Mouse (Mus musculus) spleen, postnatal 14 days (tissue): ENCODE measurements around the gene Dnmt1.
"Not testable (repeated sequence)": the region's sequence is repeated elsewhere in the genome, so short reads cannot be mapped to it uniquely, and the experiment has no call there.

Source experiments
- DNase-seq, 2 experiments: peaks; one replicate each; pipeline ENCODE4 v3.0.0; 2021 to 2022; ENCODE audit warnings: low spot score in 2 of 2

The Dnmt1 gene

DNA sequence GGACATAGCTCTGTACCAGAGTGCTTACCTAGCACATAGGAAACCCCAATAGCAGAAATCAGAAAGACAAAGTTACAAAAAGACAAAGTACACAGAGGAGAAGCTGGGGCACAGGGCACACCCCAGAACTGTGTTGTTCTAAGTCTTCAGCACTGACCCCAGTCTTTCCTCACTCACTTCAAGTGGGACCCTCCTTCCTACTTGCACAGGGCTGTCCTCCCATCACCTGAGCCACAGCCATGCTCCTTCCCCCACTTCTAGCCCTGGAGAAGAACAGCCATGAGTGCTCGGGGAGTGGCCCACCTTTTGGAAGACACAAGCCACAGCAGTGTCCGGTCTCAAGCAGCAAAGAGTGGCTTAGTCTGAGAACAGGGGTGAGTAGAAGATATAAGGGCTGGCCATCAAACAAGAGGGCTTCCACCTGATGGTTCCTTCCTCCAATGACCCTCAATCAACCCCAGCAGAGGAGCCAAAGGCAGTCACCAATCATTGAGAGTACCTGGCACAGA lies at the start of gene Dnmt1:
Gene Dnmt1 (minus strand): TSS at position 459 of the 509 bp plus-strand sequence.
- no peak for DNase-seq

DNA sequence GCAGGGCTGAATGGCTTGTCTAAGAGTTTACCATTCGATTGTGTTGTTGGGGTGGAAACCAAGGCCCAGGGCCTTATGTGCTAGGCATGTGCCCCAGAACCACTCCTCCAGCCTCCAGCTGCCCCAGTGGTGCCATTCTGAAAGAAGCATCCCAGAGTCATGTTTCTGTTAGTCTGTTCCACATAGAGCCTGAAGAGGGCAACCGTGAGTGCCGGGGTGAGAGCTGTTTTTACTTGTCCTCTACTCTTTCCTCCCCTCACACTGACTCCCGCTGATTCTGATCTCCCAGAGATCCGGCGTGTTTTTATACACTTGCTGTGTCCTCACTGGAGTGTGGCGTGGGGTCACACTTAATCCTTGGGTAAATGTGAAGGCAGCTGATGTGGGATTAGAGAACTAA lies 48.3 kb upstream of the Dnmt1 start:
- no peak for DNase-seq

- no peak for DNase-seq
These were observed 47.7 kb upstream of the Dnmt1 start for GRCm38 (mm10) chr9:21007313-21007952.

DNA sequence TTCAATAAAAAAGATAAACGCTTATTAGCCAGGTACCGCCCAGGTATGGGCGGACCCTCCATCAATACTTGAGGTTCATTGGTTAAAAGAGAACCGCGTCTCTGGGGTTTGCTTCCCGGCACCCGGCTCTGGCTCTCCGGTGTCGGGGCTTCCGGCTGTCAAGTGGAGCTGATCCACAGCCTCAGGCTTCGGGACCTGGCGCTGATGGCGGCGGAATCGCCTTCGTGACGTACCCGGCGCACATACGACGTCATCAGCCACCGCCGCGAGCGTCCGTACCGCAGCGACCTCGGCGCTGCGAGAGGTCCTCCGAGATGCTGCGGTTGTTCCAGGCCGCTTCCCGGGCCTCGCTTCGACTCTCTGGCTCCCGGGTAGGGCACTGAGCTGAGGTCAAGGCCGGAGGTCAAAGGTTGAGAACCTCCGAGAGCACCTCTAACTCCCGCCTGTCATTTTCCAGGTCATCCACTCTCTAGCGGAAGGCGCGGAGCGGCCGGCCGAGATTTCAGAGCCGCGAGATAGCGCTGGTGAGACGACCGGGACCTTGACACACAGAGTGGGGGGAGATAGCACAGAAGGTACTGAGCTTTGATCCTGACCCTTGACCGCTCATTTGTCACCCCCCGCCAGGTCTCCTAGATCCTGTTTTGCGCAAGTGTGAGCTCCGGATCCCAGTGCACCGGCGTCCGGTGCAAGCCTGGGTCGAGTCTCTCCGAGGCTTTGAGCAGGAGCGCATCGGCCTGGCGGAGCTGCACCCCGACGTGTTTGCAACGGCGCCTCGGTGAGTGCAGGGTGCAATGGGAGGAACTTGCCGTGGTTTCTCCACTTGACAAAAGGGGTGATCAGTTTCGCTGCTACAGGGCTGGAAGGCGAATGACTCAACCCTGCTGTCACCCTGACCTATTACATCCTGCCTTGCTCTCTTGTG lies 43.2 kb upstream of the Dnmt1 start, which contains the start of gene Mrpl4:
Gene Mrpl4 (plus strand): TSS at position 112 of the 925 bp plus-strand sequence.
- peak; percentile 69 to 89 for DNase-seq

DNA sequence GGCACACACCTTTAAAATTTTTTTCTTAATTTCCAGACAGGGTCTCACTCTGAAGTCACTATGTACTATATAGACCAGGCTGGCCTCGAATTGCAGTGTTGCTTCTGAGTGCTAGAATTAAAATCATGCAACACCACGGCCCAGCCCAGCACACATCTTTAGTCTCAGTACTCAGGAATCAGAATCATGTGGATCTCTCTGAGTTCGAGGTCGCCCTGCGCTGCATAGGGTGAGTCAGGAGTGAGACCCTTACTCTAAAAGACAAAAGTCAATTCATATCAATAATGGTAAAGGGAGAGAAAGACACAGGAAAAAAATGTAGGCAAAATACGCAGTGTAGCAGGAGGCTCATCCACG lies 42.6 kb upstream of the Dnmt1 start:
- DNase-seq = no peak

DNA sequence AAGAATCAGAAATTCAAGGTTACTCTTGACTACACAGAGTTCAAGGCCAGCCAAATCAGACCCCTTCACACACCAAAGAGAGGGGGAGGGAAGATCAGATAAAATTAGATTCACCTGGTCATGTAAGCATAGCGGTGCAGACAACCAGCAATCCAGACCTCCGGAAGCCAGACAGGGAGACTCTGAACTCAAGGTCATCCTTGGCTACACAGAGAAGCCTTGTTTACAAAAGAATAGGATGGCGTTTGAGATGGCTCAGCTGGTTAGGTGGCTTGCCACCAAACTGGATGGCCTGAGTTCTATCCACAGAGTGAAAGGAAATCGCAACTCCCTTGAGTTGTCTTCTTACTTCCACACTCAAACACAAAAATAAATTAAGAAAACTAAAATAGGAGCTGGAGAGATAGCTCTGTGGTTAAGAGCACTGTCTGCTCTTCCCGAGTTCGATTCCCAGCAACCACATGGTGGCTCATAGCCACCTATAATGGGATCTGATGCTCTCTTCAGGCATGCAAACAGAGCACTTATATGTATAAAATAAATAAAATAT lies 42.0 kb upstream of the Dnmt1 start:
- DNase-seq = no peak

DNA sequence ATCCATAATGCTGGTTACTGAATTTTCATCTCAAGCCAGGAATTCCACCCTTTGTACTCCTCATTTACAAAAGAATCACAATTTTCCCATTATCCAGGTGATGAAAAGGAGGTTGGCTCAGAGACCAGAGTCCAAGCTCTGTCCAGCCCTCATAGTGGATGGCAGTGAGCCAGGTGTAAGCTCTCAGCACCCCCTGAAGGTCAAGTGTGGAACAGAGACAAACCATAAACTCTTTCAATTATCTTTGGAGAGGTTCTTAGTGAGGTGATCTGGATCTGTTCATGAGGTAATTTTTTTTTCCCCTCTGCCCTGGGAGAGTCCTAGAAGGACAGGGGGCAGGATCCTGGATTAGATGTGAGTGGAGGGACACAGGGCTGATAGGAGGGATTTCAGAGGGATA lies 41.1 kb upstream of the Dnmt1 start:
- no peak for DNase-seq

DNA sequence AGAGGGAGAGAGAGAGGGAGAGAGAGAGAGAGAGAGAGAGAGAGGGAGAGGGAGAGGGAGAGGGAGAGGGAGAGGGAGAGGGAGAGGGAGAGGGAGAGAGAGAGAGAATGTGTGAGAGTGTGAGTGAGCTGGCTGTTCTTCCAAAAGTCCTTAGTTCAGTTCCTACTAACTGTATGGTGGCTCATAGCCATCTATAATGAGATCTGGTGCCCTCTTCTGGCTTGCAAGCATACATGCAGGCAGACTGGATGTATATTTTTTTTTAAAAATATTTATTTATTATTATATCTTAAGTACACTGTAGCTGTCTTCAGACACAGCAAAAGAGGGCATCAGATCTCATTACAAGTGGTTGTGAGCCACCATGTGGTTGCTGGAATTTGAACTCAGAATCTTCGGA lies 38.6 kb upstream of the Dnmt1 start:
- DNase-seq = not testable (repeated sequence)

- DNase-seq = no peak
These were observed 37.4 kb upstream of the Dnmt1 start for GRCm38 (mm10) chr9:20997065-20997464.

DNA sequence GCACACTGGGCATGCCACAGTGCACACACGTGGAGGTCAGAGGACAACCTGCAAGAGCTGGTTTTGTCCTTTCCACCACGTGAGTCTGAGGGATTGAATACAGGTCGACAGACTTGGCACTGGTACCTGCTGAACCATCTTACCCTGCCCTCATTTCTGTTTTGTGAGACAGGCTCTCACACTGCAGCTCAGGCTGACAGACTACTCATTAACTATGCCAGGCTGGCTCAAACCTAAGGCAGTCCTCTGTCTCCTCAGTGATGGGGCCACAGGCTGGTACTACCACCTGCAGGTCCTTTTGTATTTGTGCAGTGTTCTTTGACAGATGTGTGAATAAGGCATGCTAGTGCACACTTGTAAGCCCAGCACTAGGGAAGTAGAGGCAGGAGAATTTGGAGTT lies 35.4 kb upstream of the Dnmt1 start:
- DNase-seq = no peak

DNA sequence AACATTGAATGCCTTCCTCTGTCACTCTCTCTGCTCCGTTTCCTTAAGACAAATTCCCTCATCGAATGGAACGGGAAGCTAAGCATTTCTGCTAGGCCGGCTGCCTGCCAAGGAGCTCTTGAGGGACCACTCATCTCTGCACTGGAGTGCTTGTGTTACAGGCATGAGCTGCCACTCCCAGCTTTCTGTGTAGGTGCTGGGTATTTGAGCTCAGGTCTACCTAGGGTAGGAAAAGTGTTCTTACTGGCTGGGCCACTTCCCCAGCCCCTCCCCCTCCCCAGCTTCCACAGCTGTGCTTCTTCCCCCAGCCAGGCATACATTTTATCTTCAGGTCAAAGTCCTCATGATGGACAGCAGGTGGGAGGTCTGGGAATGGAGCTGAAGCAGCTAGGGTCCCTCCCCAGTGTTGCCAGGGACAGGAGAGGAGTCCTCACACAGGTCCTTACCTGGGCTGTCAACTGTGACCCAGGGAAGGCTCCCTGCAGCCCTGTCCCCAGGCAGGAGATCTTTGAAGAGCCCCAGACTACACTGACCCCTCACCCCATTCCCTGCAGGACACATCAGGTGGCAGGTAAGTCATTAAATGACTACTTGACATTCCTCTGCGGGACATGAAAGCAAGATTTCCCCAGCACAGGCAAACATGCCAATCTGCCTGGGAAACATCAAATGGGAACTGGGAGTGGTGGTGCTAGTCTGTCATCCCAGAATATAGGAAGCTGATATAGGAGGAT lies 33.6 kb upstream of the Dnmt1 start:
- DNase-seq = no peak

GRCm38 (mm10) chr9:20991587-20991986 lies 31.9 kb upstream of the Dnmt1 start:
- DNase-seq = no peak

- DNase-seq = no peak
These were observed 31.2 kb upstream of the Dnmt1 start for GRCm38 (mm10) chr9:20990861-20991260.

- DNase-seq = no peak
These were observed 28.3 kb upstream of the Dnmt1 start for GRCm38 (mm10) chr9:20987953-20988352.

GRCm38 (mm10) chr9:20986952-20987686 lies 27.4 kb upstream of the Dnmt1 start:
- DNase-seq = no peak

DNA sequence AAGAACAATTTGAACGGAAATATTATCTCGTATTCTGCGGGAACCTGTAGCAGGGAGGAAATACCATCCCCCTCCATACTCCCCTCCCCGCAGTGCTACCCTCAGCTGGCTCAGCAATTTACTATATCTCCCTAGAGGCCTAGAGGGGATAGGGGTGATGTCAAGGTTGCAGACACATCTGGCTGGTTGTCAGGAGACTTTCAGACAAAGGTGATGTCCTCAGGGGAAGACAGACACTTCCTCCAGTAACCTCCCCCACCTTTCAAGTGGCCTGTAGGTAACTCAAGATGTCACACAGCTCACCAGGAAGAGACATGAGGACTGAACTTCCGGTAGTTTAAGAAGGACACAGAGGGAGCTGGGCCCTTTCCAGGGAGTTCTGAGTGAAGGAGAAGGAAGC lies 23.5 kb upstream of the Dnmt1 start:
- DNase-seq = no peak

DNA sequence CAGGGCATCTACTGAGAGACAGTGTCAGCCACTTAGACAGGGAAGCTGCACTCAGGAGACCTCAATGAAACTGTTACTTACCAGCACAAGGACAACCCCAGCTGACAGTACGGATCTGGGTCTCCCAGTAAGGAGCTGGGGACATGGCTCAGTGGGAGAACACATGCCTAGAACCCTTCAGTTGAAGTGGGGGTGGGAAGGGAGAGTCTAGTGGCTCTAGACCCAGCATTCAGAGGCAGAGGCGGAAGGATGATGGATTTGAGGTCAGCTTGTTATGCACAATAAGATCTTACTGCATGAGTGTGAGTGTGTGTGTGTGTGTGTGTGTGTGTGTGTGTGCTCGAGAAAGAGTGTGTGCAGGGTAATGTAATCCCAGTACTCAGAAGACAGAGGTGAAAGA lies 22.5 kb upstream of the Dnmt1 start:
- no peak for DNase-seq

DNA sequence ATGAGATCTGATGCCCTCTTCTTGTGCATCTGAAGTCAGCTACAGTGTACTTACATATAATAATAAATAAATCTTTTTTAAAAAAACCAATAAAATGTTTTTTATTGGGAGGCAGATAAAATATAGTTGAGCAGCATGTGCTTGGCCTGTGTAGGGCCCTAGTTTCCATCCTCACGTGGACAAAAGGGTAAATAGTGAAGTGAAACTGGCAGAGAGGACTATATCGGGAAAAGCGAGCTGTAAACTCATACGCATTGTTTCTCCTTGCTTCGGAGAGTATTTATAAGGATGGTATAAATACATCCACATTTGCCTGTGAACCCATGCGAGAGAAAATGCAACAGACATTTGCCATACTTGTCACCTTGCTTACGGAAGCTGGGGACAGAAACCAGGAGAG lies 20.1 kb upstream of the Dnmt1 start:
- DNase-seq = no peak

GRCm38 (mm10) chr9:20979181-20979580 lies 19.5 kb upstream of the Dnmt1 start:
- DNase-seq = no peak

DNA sequence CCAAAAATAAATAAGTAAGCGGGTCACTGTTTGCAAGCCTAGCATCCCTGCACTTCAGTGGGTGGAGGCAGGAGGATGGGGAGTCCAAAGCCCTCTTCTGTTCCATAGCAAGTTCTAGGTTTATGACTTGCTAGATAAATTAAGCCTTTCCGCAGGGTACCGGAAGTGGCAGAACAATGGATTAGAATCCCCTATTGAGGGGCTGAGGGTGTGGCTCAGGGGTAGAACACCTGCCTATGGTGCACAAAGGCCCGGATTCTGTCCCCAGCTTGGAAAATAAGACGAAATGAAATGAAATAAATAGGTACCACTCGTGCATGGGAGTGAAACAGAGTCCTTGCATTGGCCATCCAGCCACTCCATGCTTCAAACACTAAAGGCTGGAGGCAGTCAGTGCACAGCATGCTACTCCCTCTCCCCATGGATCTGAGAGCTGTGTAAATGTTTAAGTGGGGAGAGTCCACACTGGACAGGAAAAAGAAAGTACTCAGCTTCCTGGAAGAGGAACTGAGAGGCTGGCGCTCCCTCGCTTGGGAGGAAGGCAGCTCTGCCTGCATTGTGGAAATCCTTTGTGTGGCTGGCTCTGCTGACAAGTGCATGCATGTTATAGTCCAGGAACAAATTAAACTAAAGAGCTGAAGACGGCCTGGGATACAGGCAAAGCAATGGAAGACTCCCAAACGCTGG lies 18.9 kb upstream of the Dnmt1 start:
- no peak for DNase-seq
